Comparison of ENCODE assay signal across 16 mouse cellular contexts in the genomic region with DNA sequence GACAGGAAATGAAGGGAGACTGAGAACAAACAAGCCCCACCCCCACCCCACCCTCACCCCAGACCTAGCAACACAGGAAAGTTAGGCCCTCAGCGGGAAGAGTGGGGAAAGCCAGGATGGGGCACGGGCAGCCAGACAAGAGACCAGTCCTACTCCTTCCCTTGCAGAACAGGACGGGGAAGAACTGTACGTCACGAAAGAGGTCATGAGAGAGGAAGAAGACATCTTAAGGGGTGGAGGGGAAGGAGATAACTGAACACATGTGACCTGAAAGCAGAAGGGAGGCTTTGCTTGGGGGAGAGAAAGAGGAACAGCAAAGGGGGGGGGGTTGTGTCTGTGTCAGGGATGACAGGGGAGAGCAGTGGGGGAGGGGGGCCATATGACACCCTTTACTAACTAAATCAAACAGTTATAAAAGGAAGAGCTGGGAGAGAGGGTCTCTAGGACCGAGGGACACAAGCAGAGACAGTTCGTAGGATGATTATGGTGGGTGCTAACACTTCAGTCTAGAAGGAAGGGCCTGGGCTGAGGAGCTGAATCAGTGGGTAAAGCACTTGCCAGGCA.
DNase-seq lines count a peak whose midpoint lies in the region; ATAC-seq lines count a peak whose summit lies in the region.
"Had no signal": no experiment of that assay in that cellular context is flagged by ENCODE, and none has a peak within 500 bp of the region (broad histone marks: within the 10 kb centered on the region; RNA-seq: fewer than 3 reads in every experiment).

No protein-coding gene starts in this region.

- peak; percentile 48 for DNase-seq in layer of hippocampus, adult 9-11 months
- no peak for DNase-seq in layer of hippocampus, adult 8-10 months (ENCODE audit: low spot score in 2 of 2)
- peak; percentile 48 to 60 for DNase-seq in spleen, postnatal 36 days (ENCODE audit: low spot score in 2 of 2)
- DNase-seq in spleen, postnatal 4 days (ENCODE audit: low spot score in 2 of 2), result no peak
- DNase-seq in adrenal gland, postnatal 25 days, result no peak
- DNase-seq: adrenal gland, postnatal 14 days; cerebellum, postnatal 25 days; gastrocnemius, postnatal 25 days; liver, embryonic 13.5 days had no signal

- no peak overlapping the region for H3K4me2 ChIP-seq in liver, embryonic 15.5 days
- no peak overlapping the region for H3K4me2 ChIP-seq in intestine, embryonic 16.5 days (ENCODE audit: low read depth, low read length)
- H3K4me2 ChIP-seq: embryonic facial prominence, embryonic 12.5 days; hindbrain, embryonic 12.5 days; liver, embryonic 13.5 days had no signal

- H3K27ac ChIP-seq in liver, embryonic 15.5 days (replicated peaks), result no peak overlapping the region
- no peak overlapping the region for H3K27ac ChIP-seq in intestine, embryonic 16.5 days (ENCODE audit: low read length)
- H3K27ac ChIP-seq: embryonic facial prominence, embryonic 12.5 days; hindbrain, embryonic 12.5 days; kidney, postnatal 0 days; layer of hippocampus, adult 2 months; liver, embryonic 13.5 days had no signal

- H3K9me3 ChIP-seq in liver, embryonic 15.5 days (replicated peaks), result no peaks in the 10 kb centered on the region
- H3K9me3 ChIP-seq in intestine, embryonic 16.5 days (ENCODE audit: control insufficient read depth, low read length), result no peaks in the 10 kb centered on the region
- H3K9me3 ChIP-seq: embryonic facial prominence, embryonic 12.5 days; hindbrain, embryonic 12.5 days; liver, embryonic 13.5 days had no signal

- 11% methylated on average over 7 of the region's 7 CpGs for WGBS in liver, embryonic 15.5 days (ENCODE audit: insufficient replicate concordance)
- WGBS in intestine, embryonic 16.5 days, result 59% methylated on average over 7 of the region's 7 CpGs

- no peaks in the 10 kb centered on the region for H3K36me3 ChIP-seq in liver, embryonic 15.5 days (replicated peaks)
- no peaks in the 10 kb centered on the region for H3K36me3 ChIP-seq in intestine, embryonic 16.5 days (ENCODE audit: control insufficient read depth, insufficient read depth, low read length)
- H3K36me3 ChIP-seq: embryonic facial prominence, embryonic 12.5 days; hindbrain, embryonic 12.5 days; liver, embryonic 13.5 days had no signal

- ATAC-seq in liver, embryonic 15.5 days (ENCODE audit: insufficient read depth), result peak; percentile 31; the same call in 1 of the 2 replicates
- no peak for ATAC-seq in intestine, embryonic 16.5 days

- no peak overlapping the region for H3K4me3 ChIP-seq in liver, embryonic 15.5 days (replicated peaks)
- H3K4me3 ChIP-seq in intestine, embryonic 16.5 days (ENCODE audit: low read length), result no peak overlapping the region
- H3K4me3 ChIP-seq: embryonic facial prominence, embryonic 12.5 days; hindbrain, embryonic 12.5 days; layer of hippocampus, adult 2 months; liver, embryonic 13.5 days; myocyte had no signal

- no peaks in the 10 kb centered on the region for H3K27me3 ChIP-seq in liver, embryonic 15.5 days
- H3K27me3 ChIP-seq in intestine, embryonic 16.5 days (replicated peaks; ENCODE audit: control insufficient read depth, insufficient read depth, low read length), result no peaks in the 10 kb centered on the region
- H3K27me3 ChIP-seq: embryonic facial prominence, embryonic 12.5 days; hindbrain, embryonic 12.5 days; liver, embryonic 13.5 days had no signal

- no peak overlapping the region for H3K9ac ChIP-seq in liver, embryonic 15.5 days
- H3K9ac ChIP-seq in intestine, embryonic 16.5 days (ENCODE audit: low read depth, low read length), result no peak overlapping the region
- H3K9ac ChIP-seq: embryonic facial prominence, embryonic 12.5 days; hindbrain, embryonic 12.5 days; liver, embryonic 13.5 days had no signal

- H3K4me1 ChIP-seq in liver, embryonic 15.5 days (replicated peaks), result no peaks in the 10 kb centered on the region
- no peaks in the 10 kb centered on the region for H3K4me1 ChIP-seq in intestine, embryonic 16.5 days (ENCODE audit: control insufficient read depth, insufficient read depth, low read length)
- H3K4me1 ChIP-seq: liver, embryonic 13.5 days had no signal

Comparison
In these comparisons a context has a peak if more than half of its experiments do, and no peak if none do; other contexts are left out.
1. DNase-seq: peak in layer of hippocampus, adult 9-11 months (single experiment) and spleen, postnatal 36 days (2 of 2); none in layer of hippocampus, adult 8-10 months (0 of 2), spleen, postnatal 4 days (0 of 2) and adrenal gland, postnatal 25 days (single experiment).